Mouse (Mus musculus): ENCODE data around the gene Dock1. TPM values are rescaled to one million over a fixed set of nuclear protein-coding genes. Genes with fewer than 3 reads are reported as not detected.
A peak's percentile ranks its signal among the peaks of the same experiment; 100 is the strongest.

Dock1 gene
- polyA plus RNA-seq, 1 experiment from 2014 or later: 21.9 TPM

- H3K9ac ChIP-seq (ENCODE audit: low read depth, low read length): no peak overlapping the region
- no peaks in the 10 kb centered on the region for H3K4me1 ChIP-seq (ENCODE audit: control insufficient read depth, insufficient read depth, low read length)
- H3K4me3 ChIP-seq (ENCODE audit: low read length): no peak overlapping the region
- WGBS: 70% methylated on average over 3 of the region's 3 CpGs
- H3K27ac ChIP-seq (ENCODE audit: low read length): no peak overlapping the region
- no peaks in the 10 kb centered on the region for H3K36me3 ChIP-seq (ENCODE audit: control insufficient read depth, insufficient read depth, low read length)
- H3K9me3 ChIP-seq (ENCODE audit: control insufficient read depth, low read length): no peaks in the 10 kb centered on the region
- no peaks in the 10 kb centered on the region for H3K27me3 ChIP-seq (replicated peaks; ENCODE audit: control insufficient read depth, insufficient read depth, low read length)
- peak; percentile 87 for ATAC-seq
- no peak overlapping the region for H3K4me2 ChIP-seq (ENCODE audit: low read depth, low read length)
Measured at GRCm38 (mm10) chr7:135059562-135059961, 389.1 kb downstream of the Dock1 start.

- no peak for ATAC-seq
- no peak overlapping the region for H3K4me2 ChIP-seq (ENCODE audit: low read depth, low read length)
- WGBS: 90% methylated on average over 5 of the region's 5 CpGs
- H3K9ac ChIP-seq (ENCODE audit: low read depth, low read length): no peak overlapping the region
- H3K27me3 ChIP-seq (replicated peaks; ENCODE audit: control insufficient read depth, insufficient read depth, low read length): no peaks in the 10 kb centered on the region
- H3K4me3 ChIP-seq (ENCODE audit: low read length): no peak overlapping the region
- H3K36me3 ChIP-seq (ENCODE audit: control insufficient read depth, insufficient read depth, low read length): no peaks in the 10 kb centered on the region
- H3K27ac ChIP-seq (ENCODE audit: low read length): no peak overlapping the region
- H3K4me1 ChIP-seq (ENCODE audit: control insufficient read depth, insufficient read depth, low read length): no peaks in the 10 kb centered on the region
- no peaks in the 10 kb centered on the region for H3K9me3 ChIP-seq (ENCODE audit: control insufficient read depth, low read length)
Measured at GRCm38 (mm10) chr7:135063886-135064285, 393.4 kb downstream of the Dock1 start.

GRCm38 (mm10) chr7:135065301-135065700 lies 394.8 kb downstream of the Dock1 start:
- no peak for ATAC-seq
- H3K36me3 ChIP-seq (ENCODE audit: control insufficient read depth, insufficient read depth, low read length): no peaks in the 10 kb centered on the region
- no peaks in the 10 kb centered on the region for H3K27me3 ChIP-seq (replicated peaks; ENCODE audit: control insufficient read depth, insufficient read depth, low read length)
- no peaks in the 10 kb centered on the region for H3K4me1 ChIP-seq (ENCODE audit: control insufficient read depth, insufficient read depth, low read length)
- H3K9me3 ChIP-seq (ENCODE audit: control insufficient read depth, low read length): no peaks in the 10 kb centered on the region
- no peak overlapping the region for H3K9ac ChIP-seq (ENCODE audit: low read depth, low read length)
- WGBS: 71% methylated on average over 5 of the region's 5 CpGs
- H3K4me3 ChIP-seq (ENCODE audit: low read length): no peak overlapping the region
- H3K4me2 ChIP-seq (ENCODE audit: low read depth, low read length): no peak overlapping the region
- H3K27ac ChIP-seq (ENCODE audit: low read length): no peak overlapping the region

GRCm38 (mm10) chr7:135068887-135069286 lies 398.4 kb downstream of the Dock1 start:
- no peaks in the 10 kb centered on the region for H3K9me3 ChIP-seq (ENCODE audit: control insufficient read depth, low read length)
- ATAC-seq: no peak
- H3K4me1 ChIP-seq (ENCODE audit: control insufficient read depth, insufficient read depth, low read length): no peaks in the 10 kb centered on the region
- H3K36me3 ChIP-seq (ENCODE audit: control insufficient read depth, insufficient read depth, low read length): no peaks in the 10 kb centered on the region
- WGBS: 89% methylated on average over 3 of the region's 3 CpGs
- no peak overlapping the region for H3K27ac ChIP-seq (ENCODE audit: low read length)
- no peak overlapping the region for H3K9ac ChIP-seq (ENCODE audit: low read depth, low read length)
- no peak overlapping the region for H3K4me3 ChIP-seq (ENCODE audit: low read length)
- H3K4me2 ChIP-seq (ENCODE audit: low read depth, low read length): no peak overlapping the region
- H3K27me3 ChIP-seq (replicated peaks; ENCODE audit: control insufficient read depth, insufficient read depth, low read length): no peaks in the 10 kb centered on the region

GRCm38 (mm10) chr7:135076904-135077303 lies 406.4 kb downstream of the Dock1 start:
- Histone ChIP-seq H3K9me3 (ENCODE audit: control insufficient read depth, low read length) (no peaks in the 10 kb centered on the region), H3K36me3 (ENCODE audit: control insufficient read depth, insufficient read depth, low read length) (no peaks in the 10 kb centered on the region), H3K27ac (ENCODE audit: low read length) (no peak overlapping the region), H3K27me3 (replicated peaks; ENCODE audit: control insufficient read depth, insufficient read depth, low read length) (no peaks in the 10 kb centered on the region), H3K4me1 (ENCODE audit: control insufficient read depth, insufficient read depth, low read length) (no peaks in the 10 kb centered on the region), H3K4me3 (ENCODE audit: low read length) (no peak overlapping the region), H3K4me2 (ENCODE audit: low read depth, low read length) (no peak overlapping the region), H3K9ac (ENCODE audit: low read depth, low read length) (no peak overlapping the region)
- 86% methylated on average over 6 of the region's 6 CpGs for WGBS
- no peak for ATAC-seq

- H3K9ac ChIP-seq (ENCODE audit: low read depth, low read length): no peak overlapping the region
- no peaks in the 10 kb centered on the region for H3K9me3 ChIP-seq (ENCODE audit: control insufficient read depth, low read length)
- H3K4me3 ChIP-seq (ENCODE audit: low read length): no peak overlapping the region
- H3K4me2 ChIP-seq (ENCODE audit: low read depth, low read length): no peak overlapping the region
- no peaks in the 10 kb centered on the region for H3K36me3 ChIP-seq (ENCODE audit: control insufficient read depth, insufficient read depth, low read length)
- WGBS: 71% methylated on average over 6 of the region's 6 CpGs
- no peak for ATAC-seq
- no peaks in the 10 kb centered on the region for H3K27me3 ChIP-seq (replicated peaks; ENCODE audit: control insufficient read depth, insufficient read depth, low read length)
- no peak overlapping the region for H3K27ac ChIP-seq (ENCODE audit: low read length)
- no peaks in the 10 kb centered on the region for H3K4me1 ChIP-seq (ENCODE audit: control insufficient read depth, insufficient read depth, low read length)
Measured at GRCm38 (mm10) chr7:135077340-135077739, 406.9 kb downstream of the Dock1 start.

GRCm38 (mm10) chr7:135077806-135078205 lies 407.4 kb downstream of the Dock1 start:
- no peaks in the 10 kb centered on the region for H3K36me3 ChIP-seq (ENCODE audit: control insufficient read depth, insufficient read depth, low read length)
- no peaks in the 10 kb centered on the region for H3K9me3 ChIP-seq (ENCODE audit: control insufficient read depth, low read length)
- no peak overlapping the region for H3K27ac ChIP-seq (ENCODE audit: low read length)
- no peaks in the 10 kb centered on the region for H3K4me1 ChIP-seq (ENCODE audit: control insufficient read depth, insufficient read depth, low read length)
- no peak for ATAC-seq
- no peak overlapping the region for H3K4me3 ChIP-seq (ENCODE audit: low read length)
- WGBS: 70% methylated on average over 10 of the region's 10 CpGs
- H3K27me3 ChIP-seq (replicated peaks; ENCODE audit: control insufficient read depth, insufficient read depth, low read length): no peaks in the 10 kb centered on the region
- H3K9ac ChIP-seq (ENCODE audit: low read depth, low read length): no peak overlapping the region
- no peak overlapping the region for H3K4me2 ChIP-seq (ENCODE audit: low read depth, low read length)

- Histone ChIP-seq H3K27ac (ENCODE audit: low read length) (no peak overlapping the region), H3K9me3 (ENCODE audit: control insufficient read depth, low read length) (no peaks in the 10 kb centered on the region), H3K4me3 (ENCODE audit: low read length) (no peak overlapping the region), H3K9ac (ENCODE audit: low read depth, low read length) (no peak overlapping the region), H3K27me3 (replicated peaks; ENCODE audit: control insufficient read depth, insufficient read depth, low read length) (no peaks in the 10 kb centered on the region), H3K4me2 (ENCODE audit: low read depth, low read length) (no peak overlapping the region), H3K36me3 (ENCODE audit: control insufficient read depth, insufficient read depth, low read length) (no peaks in the 10 kb centered on the region), H3K4me1 (ENCODE audit: control insufficient read depth, insufficient read depth, low read length) (no peaks in the 10 kb centered on the region)
- 89% methylated on average over 8 of the region's 8 CpGs for WGBS
- no peak for ATAC-seq
Measured at GRCm38 (mm10) chr7:135083421-135083820, 413.0 kb downstream of the Dock1 start.

GRCm38 (mm10) chr7:135084069-135084468 lies 413.6 kb downstream of the Dock1 start:
- H3K4me3 ChIP-seq (ENCODE audit: low read length): no peak overlapping the region

GRCm38 (mm10) chr7:135086556-135086955 lies 416.1 kb downstream of the Dock1 start:
- no peak for ATAC-seq
- Histone ChIP-seq H3K9me3 (ENCODE audit: control insufficient read depth, low read length) (no peaks in the 10 kb centered on the region), H3K4me1 (ENCODE audit: control insufficient read depth, insufficient read depth, low read length) (no peaks in the 10 kb centered on the region), H3K27ac (ENCODE audit: low read length) (no peak overlapping the region), H3K9ac (ENCODE audit: low read depth, low read length) (no peak overlapping the region), H3K4me2 (ENCODE audit: low read depth, low read length) (no peak overlapping the region), H3K36me3 (ENCODE audit: control insufficient read depth, insufficient read depth, low read length) (no peaks in the 10 kb centered on the region), H3K4me3 (ENCODE audit: low read length) (no peak overlapping the region), H3K27me3 (replicated peaks; ENCODE audit: control insufficient read depth, insufficient read depth, low read length) (no peaks in the 10 kb centered on the region)
- WGBS: 87% methylated on average over 5 of the region's 5 CpGs

More at GRCm38 (mm10) chr7:135084069-135084468, 413.6 kb downstream of the Dock1 start:
- no peak overlapping the region for H3K9ac ChIP-seq (ENCODE audit: low read depth, low read length)
- no peak overlapping the region for H3K27ac ChIP-seq (ENCODE audit: low read length)
- H3K27me3 ChIP-seq (replicated peaks; ENCODE audit: control insufficient read depth, insufficient read depth, low read length): no peaks in the 10 kb centered on the region
- H3K4me1 ChIP-seq (ENCODE audit: control insufficient read depth, insufficient read depth, low read length): no peaks in the 10 kb centered on the region
- no peaks in the 10 kb centered on the region for H3K36me3 ChIP-seq (ENCODE audit: control insufficient read depth, insufficient read depth, low read length)
- no peak for ATAC-seq
- no peaks in the 10 kb centered on the region for H3K9me3 ChIP-seq (ENCODE audit: control insufficient read depth, low read length)
- H3K4me2 ChIP-seq (ENCODE audit: low read depth, low read length): no peak overlapping the region
- 72% methylated on average over 7 of the region's 7 CpGs for WGBS

Data from intestine, embryonic 16.5 days (tissue).